Mouse (Mus musculus): ENCODE measurements around the gene Ntm.

Gene Ntm

DNA sequence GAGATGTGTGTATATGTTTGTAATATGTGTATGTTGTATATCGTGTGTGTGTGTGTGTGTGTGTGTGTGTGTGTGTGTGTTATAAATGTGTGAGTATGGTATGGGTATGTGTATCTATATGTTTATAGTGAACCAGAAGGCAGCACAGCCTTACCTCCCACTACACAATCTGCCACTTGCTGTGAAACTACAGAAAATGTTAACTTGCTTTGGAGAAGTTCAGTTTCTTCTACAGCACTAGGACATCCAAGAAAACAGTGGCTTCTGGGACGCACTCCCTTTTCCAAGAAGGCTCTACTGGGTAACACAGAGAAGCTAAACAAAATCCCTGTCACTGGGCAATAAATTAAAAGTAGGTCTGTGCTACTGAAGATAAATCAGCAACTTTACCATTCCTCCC, 834.5 kb downstream of the Ntm start:
- no peak for DNase-seq (ENCODE audit: low read depth)

DNA sequence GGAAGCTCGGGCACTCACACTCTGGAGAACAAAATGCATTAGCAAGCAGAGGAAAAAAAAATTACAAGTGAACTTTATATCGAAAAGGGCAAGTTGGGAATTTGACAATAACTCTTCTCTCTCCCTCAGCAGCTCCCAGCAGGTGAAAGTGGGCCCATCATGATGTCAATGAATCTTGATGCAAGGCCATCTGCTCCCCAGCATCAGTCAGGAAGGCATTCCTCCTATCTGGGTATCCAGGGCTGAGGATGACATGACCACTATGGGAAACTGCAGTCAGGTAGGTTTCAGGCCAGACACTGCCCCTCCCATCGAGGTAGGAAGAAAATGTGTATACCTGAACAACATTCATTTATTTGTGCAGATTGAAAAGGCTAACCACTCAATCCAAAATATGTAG, 838.5 kb downstream of the Ntm start:
- DNase-seq (ENCODE audit: low read depth): no peak

- no peak for DNase-seq (ENCODE audit: low read depth)
Measured at GRCm38 (mm10) chr9:29123828-29124227, 839.1 kb downstream of the Ntm start.

- no peak for DNase-seq (ENCODE audit: low read depth)
Measured at GRCm38 (mm10) chr9:29117561-29118112, 845.3 kb downstream of the Ntm start.

DNA sequence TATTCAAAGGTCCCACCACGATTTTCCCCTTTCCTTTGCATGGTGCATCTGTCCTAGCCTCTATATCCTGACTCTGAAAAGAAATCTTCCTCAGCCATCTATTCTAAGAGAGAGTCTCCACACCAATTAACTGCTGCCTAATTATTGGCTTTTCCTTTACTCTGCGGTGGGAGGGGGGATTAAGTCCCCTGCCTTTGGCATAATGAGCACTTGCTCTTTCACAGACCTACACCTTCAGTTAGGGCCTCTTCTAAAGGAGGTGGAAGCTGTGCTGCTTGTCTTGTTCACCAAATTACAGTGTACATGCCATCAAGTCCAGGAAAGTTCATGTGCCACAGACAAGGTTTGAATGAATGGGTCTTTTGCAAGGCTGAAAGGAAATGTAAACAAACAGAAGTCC, 847.6 kb downstream of the Ntm start:
- DNase-seq (ENCODE audit: low read depth): no peak

GRCm38 (mm10) chr9:29106771-29107170, 856.2 kb downstream of the Ntm start:
- no peak for DNase-seq (ENCODE audit: low read depth)

GRCm38 (mm10) chr9:29104442-29104841, 858.5 kb downstream of the Ntm start:
- DNase-seq (ENCODE audit: low read depth): no peak

- no peak for DNase-seq (ENCODE audit: low read depth)
Measured at GRCm38 (mm10) chr9:29103993-29104392, 858.9 kb downstream of the Ntm start.

DNA sequence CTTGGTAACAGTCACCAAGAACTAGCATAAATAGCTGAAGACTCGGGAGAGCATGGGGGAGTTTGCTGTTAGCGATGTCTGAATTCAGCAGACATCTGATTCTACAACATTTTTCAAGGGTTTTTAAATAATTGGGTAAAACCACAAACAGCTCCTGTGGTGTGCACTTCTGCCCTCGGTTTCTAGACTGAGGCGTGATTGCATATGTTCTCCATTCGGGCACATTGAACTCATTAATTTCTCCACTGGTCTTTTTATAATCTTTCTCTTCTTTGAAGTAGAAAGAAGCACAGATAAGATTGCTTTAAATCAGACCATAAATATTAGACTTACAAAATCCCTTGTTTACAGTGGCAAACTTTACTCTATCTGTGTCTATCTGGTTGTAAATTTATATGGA, 862.3 kb downstream of the Ntm start:
- DNase-seq (ENCODE audit: low read depth): no peak

DNA sequence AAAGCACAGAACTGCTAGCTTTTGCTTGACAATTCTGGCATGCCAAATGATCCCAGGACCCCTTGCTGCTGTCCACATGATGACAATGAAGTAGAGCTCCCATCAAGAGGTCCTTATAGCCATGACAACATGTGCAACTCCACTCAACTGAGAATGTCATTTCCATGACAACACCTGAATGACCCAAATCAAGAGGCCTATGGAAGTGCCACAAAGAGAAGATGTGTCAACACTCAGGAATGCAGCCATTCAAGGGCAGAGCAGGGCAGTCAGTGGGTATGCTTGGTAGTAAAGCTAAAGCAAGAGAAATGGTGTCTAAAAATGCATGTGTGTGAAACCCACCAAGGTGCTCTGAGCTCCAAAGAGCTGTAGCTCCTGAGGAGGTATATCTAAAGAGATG, 870.5 kb downstream of the Ntm start:
- DNase-seq (ENCODE audit: low read depth): no peak

GRCm38 (mm10) chr9:29088657-29089056, 874.3 kb downstream of the Ntm start:
- DNase-seq (ENCODE audit: low read depth): no peak

- no peak for DNase-seq (ENCODE audit: low read depth)
Measured at GRCm38 (mm10) chr9:29087656-29088055, 875.3 kb downstream of the Ntm start.

GRCm38 (mm10) chr9:29087171-29087570, 875.8 kb downstream of the Ntm start:
- no peak for DNase-seq (ENCODE audit: low read depth)

DNA sequence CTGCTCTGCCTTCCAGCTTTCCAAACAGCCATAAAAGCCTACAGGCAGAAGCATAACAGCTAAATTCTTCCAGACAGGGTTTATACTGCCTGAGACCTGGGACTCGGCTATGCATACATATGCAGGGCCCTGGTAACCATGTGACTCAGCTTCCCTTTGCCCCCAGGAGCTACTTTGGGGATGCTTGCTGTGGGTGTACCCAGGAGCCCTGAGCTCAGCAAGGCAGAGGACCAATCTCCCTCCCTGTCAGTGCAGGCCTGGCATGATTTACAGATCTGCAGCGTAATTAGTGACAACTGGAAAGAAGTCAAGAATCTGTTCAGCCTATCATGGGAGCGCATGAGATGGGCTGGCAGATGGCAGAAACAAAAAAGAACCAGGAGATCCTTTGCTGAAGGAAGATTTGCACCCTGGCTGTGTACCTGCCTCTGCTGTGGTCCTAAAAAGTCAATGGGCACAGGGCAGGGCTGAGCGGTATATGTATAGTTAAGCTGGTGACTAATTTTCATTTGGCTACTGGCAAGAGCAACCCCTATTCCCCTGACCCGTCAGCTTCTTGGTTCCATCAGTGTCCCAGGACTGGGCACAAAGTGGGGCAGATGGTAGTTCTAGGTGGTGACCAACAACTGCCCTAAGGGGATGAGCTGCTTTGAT, 886.9 kb downstream of the Ntm start:
- DNase-seq (ENCODE audit: low read depth): no peak

- DNase-seq (ENCODE audit: low read depth): no peak
Measured at GRCm38 (mm10) chr9:29075243-29075642, 887.7 kb downstream of the Ntm start.

GRCm38 (mm10) chr9:29074494-29074893, 888.4 kb downstream of the Ntm start:
- DNase-seq (ENCODE audit: low read depth): no peak

- DNase-seq (ENCODE audit: low read depth): no peak
Measured at GRCm38 (mm10) chr9:29071997-29072396, 890.9 kb downstream of the Ntm start.

- DNase-seq (ENCODE audit: low read depth): no peak
Measured at GRCm38 (mm10) chr9:29067572-29067971, 895.4 kb downstream of the Ntm start.

- no peak for DNase-seq (ENCODE audit: low read depth)
Measured at GRCm38 (mm10) chr9:29060293-29060692, 902.6 kb downstream of the Ntm start.

DNA sequence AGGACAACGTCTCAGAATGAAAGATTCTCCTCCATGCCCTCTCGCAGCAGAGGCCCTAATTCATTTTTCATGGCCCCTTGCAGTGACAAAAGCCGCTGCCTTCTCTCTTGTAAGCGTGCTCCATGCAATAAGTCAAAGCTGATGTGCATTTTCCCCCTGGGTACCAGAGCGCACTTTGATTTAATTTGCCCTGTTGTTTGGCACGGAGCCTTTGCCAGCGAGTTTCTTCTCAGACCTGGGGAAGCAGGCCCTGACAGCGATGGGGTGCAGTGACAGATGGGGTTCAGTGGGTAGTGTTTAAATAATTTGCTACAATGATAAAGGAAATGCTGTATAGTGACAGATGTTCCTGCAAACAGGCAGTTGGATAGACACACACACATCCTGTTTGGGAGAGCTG, 904.1 kb downstream of the Ntm start:
- DNase-seq (ENCODE audit: low read depth): no peak

- no peak for DNase-seq (ENCODE audit: low read depth)
Measured at GRCm38 (mm10) chr9:29055637-29056036, 907.3 kb downstream of the Ntm start.

DNA sequence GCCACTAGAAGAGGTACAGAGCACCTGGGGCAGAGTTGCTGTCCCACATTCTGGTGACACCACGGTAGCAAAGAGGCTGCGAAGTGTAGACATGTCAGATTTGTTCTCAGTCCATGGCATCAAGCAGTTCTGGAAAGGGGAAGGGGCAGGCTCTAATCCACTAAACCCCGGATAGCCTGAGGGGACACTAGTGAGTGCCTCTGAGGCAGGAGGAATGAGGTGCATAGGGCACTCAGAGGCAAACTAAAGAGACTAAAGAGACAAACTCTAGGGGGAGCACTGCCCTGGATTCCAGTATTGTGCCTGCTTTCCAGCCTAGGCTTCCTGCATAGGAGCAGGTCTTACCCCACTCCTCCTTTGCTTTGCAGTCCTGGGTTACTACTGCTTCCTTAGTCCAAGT, 926.5 kb downstream of the Ntm start:
- no peak for DNase-seq (ENCODE audit: low read depth)

DNA sequence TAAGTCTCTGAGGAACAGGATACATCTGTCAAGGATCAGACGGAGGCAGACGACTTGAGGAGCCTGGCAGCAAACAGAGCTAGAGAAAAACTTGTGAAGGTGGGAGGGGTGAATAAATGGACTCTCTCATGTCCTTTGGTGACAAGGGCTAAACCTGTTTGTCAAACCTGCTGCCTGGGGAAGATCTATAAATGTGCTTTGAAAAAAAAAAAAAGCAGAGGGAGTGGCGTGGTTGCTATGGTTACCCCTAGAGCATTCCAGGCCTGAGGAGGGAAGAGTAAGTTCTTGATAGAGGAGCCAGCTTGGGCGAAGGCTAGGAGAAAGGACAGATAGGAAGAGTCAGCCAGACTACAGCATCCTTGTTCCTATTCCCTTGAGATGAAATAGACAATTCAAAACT, 926.9 kb downstream of the Ntm start:
- no peak for DNase-seq (ENCODE audit: low read depth)

DNA sequence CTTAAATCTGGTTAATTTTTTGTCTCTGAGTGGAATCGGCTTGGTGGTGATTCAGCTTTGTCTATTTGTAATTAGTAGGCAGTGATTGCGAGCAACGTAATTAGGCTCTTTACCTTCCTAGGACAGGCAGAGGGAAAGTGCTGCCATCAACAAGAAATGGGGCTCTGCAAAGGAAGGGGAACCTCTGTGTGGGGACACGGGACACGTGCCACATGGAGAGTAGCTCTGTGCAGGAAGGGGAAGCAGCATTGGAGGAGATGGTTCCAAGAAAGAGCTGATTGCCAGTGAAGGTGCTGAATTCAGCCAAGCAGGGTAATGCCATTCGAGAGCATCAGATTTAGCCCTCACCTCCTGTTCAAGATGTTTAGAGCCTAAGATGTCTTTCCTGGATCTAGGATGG, 936.5 kb downstream of the Ntm start:
- no peak for DNase-seq (ENCODE audit: low read depth)
